Mouse (Mus musculus): Measurements from ENCODE around the gene Ppp1r1b. TPM values are rescaled to one million over a fixed set of nuclear protein-coding genes. Genes with fewer than 3 reads are reported as not detected.

Ppp1r1b gene
- polyA plus RNA-seq, 1 experiment from 2014 or later, result 7.0 TPM

- WGBS, result 4% methylated on average over 1 of the region's 1 CpGs
- Histone ChIP-seq H3K9me3 (ENCODE audit: control insufficient read depth, low read length) (no peaks in the 10 kb centered on the region), H3K36me3 (ENCODE audit: control insufficient read depth, insufficient read depth, low read length) (no peaks in the 10 kb centered on the region), H3K9ac (ENCODE audit: low read length) (no peak overlapping the region), H3K4me3 (ENCODE audit: low read depth, low read length) (no peak overlapping the region), H3K4me2 (replicated peaks; ENCODE audit: low read depth) (no peak overlapping the region), H3K4me1 (replicated peaks; ENCODE audit: control insufficient read depth, insufficient read depth) (no peaks in the 10 kb centered on the region), H3K27ac (replicated peaks) (no peak overlapping the region), H3K27me3 (ENCODE audit: control insufficient read depth, insufficient read depth, low read length) (peaks cover 45% of the 10 kb centered on the region)
- TF ChIP-seq EP300 (optimal IDR thresholded peaks at IDR 0.05) (no peak), CTCF (IDR thresholded peaks at IDR 0.05; ENCODE audit: low read depth) (no peak)
- DNase-seq (ENCODE audit: low spot score) (no peak), ATAC-seq (ENCODE audit: low FRiP score, low TSS enrichment) (no peak)
Measured at GRCm38 (mm10) chr11:98322159-98322558, 26.0 kb upstream of the Ppp1r1b start.

GRCm38 (mm10) chr11:98323136-98323866, 24.9 kb upstream of the Ppp1r1b start:
- Histone ChIP-seq H3K9me3 (ENCODE audit: control insufficient read depth, low read length) (no peaks in the 10 kb centered on the region), H3K27ac (replicated peaks) (no peak overlapping the region), H3K4me3 (ENCODE audit: low read depth, low read length) (no peak overlapping the region), H3K4me1 (replicated peaks; ENCODE audit: control insufficient read depth, insufficient read depth) (no peaks in the 10 kb centered on the region; the same call in 1 of the 2 replicates), H3K4me2 (replicated peaks; ENCODE audit: low read depth) (no peak overlapping the region), H3K27me3 (ENCODE audit: control insufficient read depth, insufficient read depth, low read length) (peaks cover 54% of the 10 kb centered on the region), H3K36me3 (ENCODE audit: control insufficient read depth, insufficient read depth, low read length) (no peaks in the 10 kb centered on the region), H3K9ac (ENCODE audit: low read length) (no peak overlapping the region)
- TF ChIP-seq CTCF (IDR thresholded peaks at IDR 0.05; ENCODE audit: low read depth), result no peak
- TF ChIP-seq EP300 (optimal IDR thresholded peaks at IDR 0.05), result no peak
- WGBS, result 3% methylated on average over 10 of the region's 10 CpGs
- DNase-seq (ENCODE audit: low spot score) (no peak), ATAC-seq (ENCODE audit: low FRiP score, low TSS enrichment) (no peak)

- DNase-seq (ENCODE audit: low spot score), result peak; percentile 62
Measured at GRCm38 (mm10) chr11:98323933-98324332, 24.3 kb upstream of the Ppp1r1b start.

GRCm38 (mm10) chr11:98325191-98325820, 22.9 kb upstream of the Ppp1r1b start:
- 5% methylated on average over 14 of the region's 14 CpGs for WGBS
- H3K9ac ChIP-seq (ENCODE audit: low read length), result no peak overlapping the region
- no peak overlapping the region for H3K4me3 ChIP-seq (ENCODE audit: low read depth, low read length)
- H3K9me3 ChIP-seq (ENCODE audit: control insufficient read depth, low read length), result no peaks in the 10 kb centered on the region
- H3K36me3 ChIP-seq (ENCODE audit: control insufficient read depth, insufficient read depth, low read length), result no peaks in the 10 kb centered on the region
- no peak for TF ChIP-seq EP300 (optimal IDR thresholded peaks at IDR 0.05)
- TF ChIP-seq CTCF (IDR thresholded peaks at IDR 0.05; ENCODE audit: low read depth), result no peak
- no peak overlapping the region for H3K27ac ChIP-seq (replicated peaks)
- H3K27me3 ChIP-seq (ENCODE audit: control insufficient read depth, insufficient read depth, low read length), result peaks cover 58% of the 10 kb centered on the region
- ATAC-seq (ENCODE audit: low FRiP score, low TSS enrichment), result no peak
- DNase-seq (ENCODE audit: low spot score), result no peak
- H3K4me2 ChIP-seq (replicated peaks; ENCODE audit: low read depth), result no peak overlapping the region
- H3K4me1 ChIP-seq (replicated peaks; ENCODE audit: control insufficient read depth, insufficient read depth), result no peaks in the 10 kb centered on the region; the same call in 1 of the 2 replicates

More at GRCm38 (mm10) chr11:98323933-98324332, 24.3 kb upstream of the Ppp1r1b start:
- H3K4me3 ChIP-seq (ENCODE audit: low read depth, low read length), result no peak overlapping the region
- peaks cover 56% of the 10 kb centered on the region for H3K27me3 ChIP-seq (ENCODE audit: control insufficient read depth, insufficient read depth, low read length)
- 4% methylated on average over 9 of the region's 9 CpGs for WGBS
- H3K4me2 ChIP-seq (replicated peaks; ENCODE audit: low read depth), result no peak overlapping the region
- H3K4me1 ChIP-seq (replicated peaks; ENCODE audit: control insufficient read depth, insufficient read depth), result no peaks in the 10 kb centered on the region; the same call in 1 of the 2 replicates
- TF ChIP-seq EP300 (optimal IDR thresholded peaks at IDR 0.05) (no peak), CTCF (IDR thresholded peaks at IDR 0.05; ENCODE audit: low read depth) (peak; percentile 17; the same call in 1 of the 2 replicates)
- no peak overlapping the region for H3K9ac ChIP-seq (ENCODE audit: low read length)
- H3K27ac ChIP-seq (replicated peaks), result no peak overlapping the region
- no peaks in the 10 kb centered on the region for H3K9me3 ChIP-seq (ENCODE audit: control insufficient read depth, low read length)
- no peak for ATAC-seq (ENCODE audit: low FRiP score, low TSS enrichment)
- H3K36me3 ChIP-seq (ENCODE audit: control insufficient read depth, insufficient read depth, low read length), result no peaks in the 10 kb centered on the region

GRCm38 (mm10) chr11:98325821-98326218, 22.4 kb upstream of the Ppp1r1b start:
- H3K4me3 ChIP-seq (ENCODE audit: low read depth, low read length), result no peak overlapping the region
- DNase-seq (ENCODE audit: low spot score) (no peak), ATAC-seq (ENCODE audit: low FRiP score, low TSS enrichment) (no peak)
- H3K27me3 ChIP-seq (ENCODE audit: control insufficient read depth, insufficient read depth, low read length), result peaks cover 58% of the 10 kb centered on the region
- 4% methylated on average over 22 of the region's 22 CpGs for WGBS
- TF ChIP-seq EP300 (optimal IDR thresholded peaks at IDR 0.05) (no peak), CTCF (IDR thresholded peaks at IDR 0.05; ENCODE audit: low read depth) (no peak)
- no peaks in the 10 kb centered on the region for H3K9me3 ChIP-seq (ENCODE audit: control insufficient read depth, low read length)
- no peak overlapping the region for H3K9ac ChIP-seq (ENCODE audit: low read length)
- no peaks in the 10 kb centered on the region for H3K36me3 ChIP-seq (ENCODE audit: control insufficient read depth, insufficient read depth, low read length)
- H3K4me1 ChIP-seq (replicated peaks; ENCODE audit: control insufficient read depth, insufficient read depth), result no peaks in the 10 kb centered on the region; the same call in 1 of the 2 replicates
- no peak overlapping the region for H3K4me2 ChIP-seq (replicated peaks; ENCODE audit: low read depth)
- H3K27ac ChIP-seq (replicated peaks), result no peak overlapping the region

- Histone ChIP-seq H3K9me3 (ENCODE audit: control insufficient read depth, low read length) (no peaks in the 10 kb centered on the region), H3K4me3 (ENCODE audit: low read depth, low read length) (peak overlapping the region; percentile 28), H3K27me3 (ENCODE audit: control insufficient read depth, insufficient read depth, low read length) (peaks cover 62% of the 10 kb centered on the region), H3K4me2 (replicated peaks; ENCODE audit: low read depth) (no peak overlapping the region; the same call in 1 of the 2 replicates), H3K9ac (ENCODE audit: low read length) (no peak overlapping the region), H3K36me3 (ENCODE audit: control insufficient read depth, insufficient read depth, low read length) (no peaks in the 10 kb centered on the region), H3K4me1 (replicated peaks; ENCODE audit: control insufficient read depth, insufficient read depth) (no peaks in the 10 kb centered on the region; the same call in 1 of the 2 replicates), H3K27ac (replicated peaks) (no peak overlapping the region)
- 1% methylated on average over 19 of the region's 19 CpGs for WGBS
- DNase-seq (ENCODE audit: low spot score) (no peak), ATAC-seq (ENCODE audit: low FRiP score, low TSS enrichment) (no peak)
- TF ChIP-seq EP300 (optimal IDR thresholded peaks at IDR 0.05) (no peak), CTCF (IDR thresholded peaks at IDR 0.05; ENCODE audit: low read depth) (no peak)
Measured at GRCm38 (mm10) chr11:98326741-98327135, 21.5 kb upstream of the Ppp1r1b start.
